ENCODE assay signal across 14 mouse cellular contexts in genomic region chr16:74582645-74583423, GRCm38 (mm10).
"Had no signal": no experiment of that assay in that cellular context is flagged by ENCODE, and none has a peak within 500 bp of the region (broad histone marks: within the 10 kb centered on the region; RNA-seq: fewer than 3 reads in every experiment).

No protein-coding gene starts in this region.

- H3K9me3 ChIP-seq: limb, embryonic 12.5 days; liver, embryonic 13.5 days; lung, embryonic 15.5 days; megakaryocyte, embryonic 14.5 days; stomach, embryonic 15.5 days had no signal

- H3K9ac ChIP-seq: limb, embryonic 12.5 days; liver, embryonic 13.5 days; liver, postnatal 0 days; lung, embryonic 15.5 days; stomach, embryonic 15.5 days had no signal

- ATAC-seq: liver, postnatal 0 days had no signal

- DNase-seq: kidney, adult 18-20 months; kidney, postnatal 10 days; kidney, postnatal 4 days; liver; liver, embryonic 13.5 days; liver, postnatal 0 days; lung, postnatal 14 days; right cerebral cortex, postnatal 14 days had no signal

- H3K36me3 ChIP-seq: limb, embryonic 12.5 days; liver, embryonic 13.5 days; lung, embryonic 15.5 days; stomach, embryonic 15.5 days had no signal

- H3K4me2 ChIP-seq: limb, embryonic 12.5 days; liver, embryonic 13.5 days; lung, embryonic 15.5 days; midbrain, embryonic 11.5 days; stomach, embryonic 15.5 days had no signal

- H3K4me3 ChIP-seq: limb, embryonic 12.5 days; liver, embryonic 13.5 days; lung, embryonic 15.5 days; megakaryocyte, embryonic 14.5 days; stomach, embryonic 15.5 days had no signal

- H3K27me3 ChIP-seq: limb, embryonic 12.5 days; liver, embryonic 13.5 days; lung, embryonic 15.5 days; megakaryocyte, embryonic 14.5 days; stomach, embryonic 15.5 days had no signal

- H3K27ac ChIP-seq: limb, embryonic 12.5 days; liver, embryonic 13.5 days; lung, embryonic 15.5 days; macrophage; stomach, embryonic 15.5 days had no signal

- H3K4me1 ChIP-seq: limb, embryonic 12.5 days; liver, embryonic 13.5 days; lung, embryonic 15.5 days; megakaryocyte, embryonic 14.5 days; stomach, embryonic 15.5 days had no signal
